8 mouse cellular contexts compared by ENCODE assay signal in the genomic region with DNA sequence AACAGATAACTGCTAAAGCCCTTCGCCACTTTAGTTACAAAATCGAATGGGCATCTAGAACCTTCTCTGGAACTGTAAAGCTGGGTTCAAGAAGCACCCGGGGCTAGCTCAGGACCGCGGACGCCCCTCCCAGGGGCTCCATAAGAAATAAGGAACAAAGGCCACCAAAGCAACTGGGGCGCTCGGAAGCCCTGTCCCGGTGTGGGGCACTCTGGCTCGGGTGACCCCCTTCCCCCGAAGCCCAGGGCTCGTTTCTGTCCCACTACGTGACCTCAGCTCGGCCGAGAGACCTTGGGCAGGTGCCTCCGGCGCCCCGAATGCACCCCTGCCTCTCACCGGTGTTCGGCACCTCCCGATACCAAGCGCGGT. TPM values are rescaled to one million over a fixed set of nuclear protein-coding genes. Genes with fewer than 3 reads are reported as not detected.
DNase-seq lines count a peak whose midpoint lies in the region; ATAC-seq and TF ChIP-seq lines count a peak whose summit lies in the region.

No protein-coding gene starts in this region.

- intact Hi-C loops in gastrocnemius, adult 2 months (cut with DNase I) = loop anchor here (2.0 kb wide), 2 partner anchors 27 to 63 kb away; partner anchors contain the start of gene Cyp2d22
- intact Hi-C loops in left cerebral cortex, postnatal 10 days (cut with DNase I) = loop anchor here (2.0 kb wide), 1 partner anchor 63 kb away; no protein-coding TSS in a partner anchor

- no peak for TF ChIP-seq CTCF in gastrocnemius, adult 2 months (IDR thresholded peaks at IDR 0.05)
- TF ChIP-seq CTCF in CH12.LX (conservative IDR thresholded peaks at IDR 0.05 in 1 of 2, IDR thresholded peaks at IDR 0.05 in 1 of 2; ENCODE audit: low read depth in 2 of 2, low read length in 2 of 2) = no peak
- no peak for TF ChIP-seq CTCF in liver, postnatal 0 days (IDR thresholded peaks at IDR 0.05; ENCODE audit: low read depth)

- no peak for TF ChIP-seq POLR2A in CH12.LX (IDR thresholded peaks at IDR 0.05; ENCODE audit: low read depth, low read length)

- peaks cover 1 to 24% of the 10 kb centered on the region in 2 experiments; a peak in 3 of 4 replicates for H3K4me1 ChIP-seq in CH12.LX (ENCODE audit: control insufficient read depth in 1 of 2, insufficient read depth in 2 of 2)
- peaks cover 12% of the 10 kb centered on the region for H3K4me1 ChIP-seq in forebrain, embryonic 14.5 days (ENCODE audit: control insufficient read depth, insufficient read depth, low read length)
- peaks cover 45% of the 10 kb centered on the region for H3K4me1 ChIP-seq in liver, postnatal 0 days (ENCODE audit: insufficient read depth)

- in situ Hi-C loops in CH12.LX (cut with MboI; ENCODE audit: low pct_ligation_motif_present, low pct_unique_long_range_greater_than_20kb, low sequenced_read_pairs) = loop anchor here (10.0 kb wide), 1 partner anchor 61 kb away; no protein-coding TSS in a partner anchor

- peak overlapping the region; percentile 87 for H3K4me3 ChIP-seq in gastrocnemius, adult 2 months
- peak overlapping the region; percentile 89 to 97 (median 96) for H3K4me3 ChIP-seq in CH12.LX (replicated peaks in 1 of 3; ENCODE audit: low read depth in 2 of 3, low read length in 2 of 3, poor library complexity in 1 of 3)
- peak overlapping the region; percentile 92 for H3K4me3 ChIP-seq in forebrain, embryonic 14.5 days (ENCODE audit: low read depth, low read length)
- peak overlapping the region; percentile 74 for H3K4me3 ChIP-seq in liver, postnatal 0 days (ENCODE audit: low read depth, low read length)

- H3K27me3 ChIP-seq in CH12.LX (replicated peaks) = no peaks in the 10 kb centered on the region
- no peaks in the 10 kb centered on the region for H3K27me3 ChIP-seq in forebrain, embryonic 14.5 days (replicated peaks; ENCODE audit: control insufficient read depth, insufficient read depth, low read length)
- no peaks in the 10 kb centered on the region for H3K27me3 ChIP-seq in liver, postnatal 0 days (ENCODE audit: insufficient read depth, low read length)

- H3K36me3 ChIP-seq in CH12.LX (replicated peaks in 1 of 2; ENCODE audit: control insufficient read depth in 1 of 2, insufficient read depth in 1 of 2, low read length in 1 of 2) = peaks cover 19 to 32% of the 10 kb centered on the region in 2 experiments
- peaks cover 25% of the 10 kb centered on the region for H3K36me3 ChIP-seq in forebrain, embryonic 14.5 days (ENCODE audit: control insufficient read depth, insufficient read depth, low read length)
- H3K36me3 ChIP-seq in liver, postnatal 0 days (replicated peaks; ENCODE audit: insufficient read depth, low read length) = peaks cover 24% of the 10 kb centered on the region

- peaks cover 2% of the 10 kb centered on the region for H3K9me3 ChIP-seq in CH12.LX (replicated peaks; ENCODE audit: low read length)
- no peaks in the 10 kb centered on the region for H3K9me3 ChIP-seq in forebrain, embryonic 14.5 days (replicated peaks; ENCODE audit: control insufficient read depth, low read length)
- no peaks in the 10 kb centered on the region for H3K9me3 ChIP-seq in liver, postnatal 0 days (ENCODE audit: low read length)

- DNase-seq in gastrocnemius, adult 2 months = no peak
- no peak for DNase-seq in gastrocnemius, postnatal 4 days (ENCODE audit: low spot score in 2 of 2)
- DNase-seq in CH12.LX (ENCODE audit: extremely low read depth) = no peak
- DNase-seq in forebrain, embryonic 14.5 days (ENCODE audit: low spot score) = no peak
- no peak for DNase-seq in liver, postnatal 0 days
- DNase-seq in natural killer cell, adult 2 months (ENCODE audit: low spot score in 2 of 2) = no peak
- DNase-seq in left cerebral cortex, postnatal 10 days (ENCODE audit: extremely low spot score in 1 of 2, low spot score in 2 of 2) = no peak
- DNase-seq in retina, embryonic 14.5 days (ENCODE audit: low spot score) = no peak

- no peak for TF ChIP-seq RAD21 in CH12.LX (IDR thresholded peaks at IDR 0.05; ENCODE audit: low read depth, low read length)

- dilution Hi-C loops in CH12.LX (cut with MboI; ENCODE audit: extremely low pct_ligation_motif_present, extremely low pct_unique_long_range_greater_than_20kb, low sequenced_read_pairs) = no loop called here

- WGBS in forebrain, embryonic 14.5 days = 1% methylated on average over 23 of the region's 23 CpGs
- WGBS in liver, postnatal 0 days (ENCODE audit: insufficient replicate concordance) = under 1% methylated on average over 23 of the region's 23 CpGs

- H3K9ac ChIP-seq in CH12.LX (ENCODE audit: insufficient read depth, low read depth) = peak overlapping the region; percentile 87
- peak overlapping the region; percentile 98 for H3K9ac ChIP-seq in forebrain, embryonic 14.5 days (ENCODE audit: low read length)
- H3K9ac ChIP-seq in liver, postnatal 0 days (replicated peaks) = peak overlapping the region; percentile 95

- peak overlapping the region; percentile 99 for H3K27ac ChIP-seq in gastrocnemius, adult 2 months
- H3K27ac ChIP-seq in CH12.LX (ENCODE audit: insufficient read depth, low read depth) = 0 out of 2 replicates have a peak overlapping the region, but pooled peaks have one; percentile 27
- peak overlapping the region; percentile 84 for H3K27ac ChIP-seq in forebrain, embryonic 14.5 days (ENCODE audit: low read depth, low read length)
- H3K27ac ChIP-seq in liver, postnatal 0 days (ENCODE audit: low read depth) = peak overlapping the region; percentile 88

- peak; percentile 57; the same call in 1 of the 2 replicates for ATAC-seq in forebrain, embryonic 14.5 days
- ATAC-seq in liver, postnatal 0 days = peak; percentile 28; the same call in 1 of the 2 replicates

- H3K79me2 ChIP-seq in CH12.LX (replicated peaks; ENCODE audit: control insufficient read depth, extremely low read depth, insufficient read depth, poor library complexity, severe bottlenecking) = peaks cover 15% of the 10 kb centered on the region

- no peak for TF ChIP-seq EP300 in CH12.LX (IDR thresholded peaks at IDR 0.05; ENCODE audit: low read length)
- peak; percentile 34; the same call in 1 of the 2 replicates for TF ChIP-seq EP300 in liver, postnatal 0 days (IDR thresholded peaks at IDR 0.05; ENCODE audit: low read depth)

- H3K4me2 ChIP-seq in CH12.LX (ENCODE audit: insufficient read depth, low read depth, poor library complexity, severe bottlenecking) = peak overlapping the region; percentile 63; the same call in 1 of the 2 replicates
- H3K4me2 ChIP-seq in forebrain, embryonic 14.5 days (ENCODE audit: low read length) = peak overlapping the region; percentile 84
- peak overlapping the region; percentile 87 for H3K4me2 ChIP-seq in liver, postnatal 0 days (ENCODE audit: low read depth, low read length)

TF ChIP-seq in CH12.LX, 34 proteins besides CTCF, POLR2A, EP300 and RAD21:
- no peak for TF ChIP-seq CHD1 (IDR thresholded peaks at IDR 0.05; ENCODE audit: low read depth, low read length)
- TF ChIP-seq NELFE (IDR thresholded peaks at IDR 0.05; ENCODE audit: low read depth, low read length) = no peak

RNA-seq across cellular contexts. Expression of gene Ndufa6, which starts 0.4 kb away (rescaled TPM):
- 100 to 1,000 TPM; 464 to 595 TPM for total RNA-seq in gastrocnemius, adult 2 months (2021)
- total RNA-seq in gastrocnemius, postnatal 4 days (2021) = 100 to 1,000 TPM; 306 to 308 TPM
- total RNA-seq in CH12.LX (2012; rRNA removed) (170 and 222 TPM in 2 replicates), CH12.LX (2014; rRNA removed) (262 and 279 TPM in 2 replicates)
- polyA plus RNA-seq in CH12.LX (2012; ENCODE audit: insufficient read length, low read depth) = 87.3 and 109 TPM in 2 replicates
- polyA plus RNA-seq in forebrain, embryonic 14.5 days (2014; fragmentation: Nextera tagmentation; extraction: Ambion mirVana) = 302 and 403 TPM in 2 replicates
- polyA plus RNA-seq in liver, postnatal 0 days (2015; fragmentation: Nextera tagmentation; extraction: Ambion mirVana) = 642 and 691 TPM in 2 replicates
- total RNA-seq in left cerebral cortex, postnatal 10 days (2021) = 100 to 1,000 TPM; 167 to 200 TPM

RNA-seq across cellular contexts. Expression of gene Smdt1, which starts 15.0 kb away (rescaled TPM):
- total RNA-seq in gastrocnemius, adult 2 months (2021) = 100 to 1,000 TPM; 134 to 141 TPM
- 100 to 1,000 TPM; 135 to 144 TPM for total RNA-seq in gastrocnemius, postnatal 4 days (2021)
- total RNA-seq in CH12.LX (2012; rRNA removed) (171 TPM in 2 replicates), CH12.LX (2014; rRNA removed) (112 and 114 TPM in 2 replicates)
- polyA plus RNA-seq in CH12.LX (2012; ENCODE audit: insufficient read length, low read depth) = 122 and 138 TPM in 2 replicates
- polyA plus RNA-seq in forebrain, embryonic 14.5 days (2014; fragmentation: Nextera tagmentation; extraction: Ambion mirVana) = 296 and 326 TPM in 2 replicates
- polyA plus RNA-seq in liver, postnatal 0 days (2015; fragmentation: Nextera tagmentation; extraction: Ambion mirVana) = 145 and 151 TPM in 2 replicates
- total RNA-seq in left cerebral cortex, postnatal 10 days (2021) = 100 to 1,000 TPM; 130 to 139 TPM

RNA-seq across cellular contexts. Expression of gene Pheta2, which starts 15.0 kb away (rescaled TPM):
- under 1 TPM; 0.26 to 0.61 TPM for total RNA-seq in gastrocnemius, adult 2 months (2021)
- total RNA-seq in gastrocnemius, postnatal 4 days (2021) = 10 to 100 TPM in 1 of 2 experiments, 1 to 10 TPM in 1; 8.7 to 10.9 TPM
- 0.08 TPM in 1 of 2 replicates, not detected in the other for total RNA-seq in CH12.LX (2012; rRNA removed)
- not detected in 2 replicates for total RNA-seq in CH12.LX (2014; rRNA removed)
- not detected in 2 replicates for polyA plus RNA-seq in CH12.LX (2012; ENCODE audit: insufficient read length, low read depth)
- polyA plus RNA-seq in forebrain, embryonic 14.5 days (2014; fragmentation: Nextera tagmentation; extraction: Ambion mirVana) = 0.63 and 0.80 TPM in 2 replicates
- 16.1 and 17.5 TPM in 2 replicates for polyA plus RNA-seq in liver, postnatal 0 days (2015; fragmentation: Nextera tagmentation; extraction: Ambion mirVana)
- total RNA-seq in left cerebral cortex, postnatal 10 days (2021) = 1 to 10 TPM in 1 of 2 experiments, under 1 TPM in 1; 0.69 to 2.4 TPM

RNA-seq across cellular contexts. Expression of gene Naga, which starts 15.0 kb away (rescaled TPM):
- total RNA-seq in gastrocnemius, adult 2 months (2021) = 10 to 100 TPM; 10.5 to 10.9 TPM
- total RNA-seq in gastrocnemius, postnatal 4 days (2021) = 10 to 100 TPM; 42.0 to 44.4 TPM
- total RNA-seq in CH12.LX (2012; rRNA removed) = 21.1 and 28.2 TPM in 2 replicates
- 17.7 and 19.9 TPM in 2 replicates for total RNA-seq in CH12.LX (2014; rRNA removed)
- polyA plus RNA-seq in CH12.LX (2012; ENCODE audit: insufficient read length, low read depth) = 18.7 and 21.9 TPM in 2 replicates
- 27.5 and 29.6 TPM in 2 replicates for polyA plus RNA-seq in forebrain, embryonic 14.5 days (2014; fragmentation: Nextera tagmentation; extraction: Ambion mirVana)
- 34.6 TPM in 2 replicates for polyA plus RNA-seq in liver, postnatal 0 days (2015; fragmentation: Nextera tagmentation; extraction: Ambion mirVana)
- total RNA-seq in left cerebral cortex, postnatal 10 days (2021) = 10 to 100 TPM; 34.5 to 41.0 TPM

RNA-seq across cellular contexts. Expression of gene Cyp2d22, which starts 26.3 kb away (rescaled TPM):
- 10 to 100 TPM; 13.1 to 16.4 TPM for total RNA-seq in gastrocnemius, adult 2 months (2021)
- total RNA-seq in gastrocnemius, postnatal 4 days (2021) = 10 to 100 TPM; 17.3 to 17.9 TPM
- total RNA-seq in CH12.LX (2012; rRNA removed) (0.21 and 0.42 TPM in 2 replicates), CH12.LX (2014; rRNA removed) (0.24 TPM in 1 of 2 replicates, not detected in the other)
- polyA plus RNA-seq in CH12.LX (2012; ENCODE audit: insufficient read length, low read depth) = 0.08 TPM in 1 of 2 replicates, not detected in the other
- polyA plus RNA-seq in forebrain, embryonic 14.5 days (2014; fragmentation: Nextera tagmentation; extraction: Ambion mirVana) = 0.63 and 1.2 TPM in 2 replicates
- 42.0 and 44.9 TPM in 2 replicates for polyA plus RNA-seq in liver, postnatal 0 days (2015; fragmentation: Nextera tagmentation; extraction: Ambion mirVana)
- total RNA-seq in left cerebral cortex, postnatal 10 days (2021) = 10 to 100 TPM; 10.7 to 11.5 TPM

Comparison
In these comparisons a context has a peak if more than half of its experiments do, and no peak if none do; other contexts are left out.
1. H3K27ac ChIP-seq: peak in every context shown above with its lines; median percentile 99 in gastrocnemius, adult 2 months; 88 in liver, postnatal 0 days; 84 in forebrain, embryonic 14.5 days; 27 in CH12.LX.